Mouse (Mus musculus) testis, adult 2 months (tissue): ENCODE data around the gene Plpp1. TPM values are rescaled to one million over a fixed set of nuclear protein-coding genes. Genes with fewer than 3 reads are reported as not detected.

ENCODE experiments used
- H3K27ac ChIP-seq: fragments of 200-500 bp; 2 replicates; pipeline ENCODE4 v1.5.1; 2012; ENCODE audit warnings: low read depth, low read length; ENCODE audit not compliant: control insufficient read depth, insufficient read depth
- H3K27me3 ChIP-seq: fragments of 200-500 bp; 2 replicates; pipeline ENCODE4 v1.6.1; 2012; ENCODE audit warnings: mild to moderate bottlenecking, low read length, moderate library complexity; ENCODE audit not compliant: control insufficient read depth, insufficient read depth
- H3K36me3 ChIP-seq: fragments of 200-500 bp; 2 replicates; pipeline ENCODE4 v1.6.1; 2012; ENCODE audit warnings: mild to moderate bottlenecking, low read length; ENCODE audit not compliant: control insufficient read depth, insufficient read depth
- H3K4me1 ChIP-seq: fragments of 200-500 bp; 2 replicates; pipeline ENCODE4 v1.6.1; 2012; ENCODE audit warnings: low read length; ENCODE audit not compliant: control insufficient read depth, insufficient read depth
- H3K4me3 ChIP-seq: fragments of 200-500 bp; 2 replicates; pipeline ENCODE4 v1.5.1; 2012; ENCODE audit warnings: low read depth, mild to moderate bottlenecking, low read length, moderate library complexity, mixed read lengths; ENCODE audit not compliant: control insufficient read depth
- CTCF ChIP-seq: fragments of 200-500 bp; IDR thresholded peaks from 2 replicates; pipeline ENCODE4 v1.5.1; 2012; ENCODE audit warnings: low read depth, mild to moderate bottlenecking, inconsistent platforms, low read length, moderate library complexity; ENCODE audit not compliant: control insufficient read depth, insufficient read depth, insufficient replicate concordance
- POLR2A ChIP-seq: fragments of 200-500 bp; IDR thresholded peaks from 2 replicates; pipeline ENCODE4 v1.6.1; 2012; ENCODE audit warnings: low read depth, mild to moderate bottlenecking, inconsistent platforms, low read length, moderate library complexity; ENCODE audit not compliant: control insufficient read depth
- polyA plus RNA-seq: library from polyadenylated mRNA; depleted of rRNA; stranded (reverse); fragments of >200 nt; gene quantifications from 2 replicates; pipeline ENCODE4 v1.2.3, GENCODE M21; 2012

Gene Plpp1
- polyA plus RNA-seq, 1 experiment: 115 TPM

DNA sequence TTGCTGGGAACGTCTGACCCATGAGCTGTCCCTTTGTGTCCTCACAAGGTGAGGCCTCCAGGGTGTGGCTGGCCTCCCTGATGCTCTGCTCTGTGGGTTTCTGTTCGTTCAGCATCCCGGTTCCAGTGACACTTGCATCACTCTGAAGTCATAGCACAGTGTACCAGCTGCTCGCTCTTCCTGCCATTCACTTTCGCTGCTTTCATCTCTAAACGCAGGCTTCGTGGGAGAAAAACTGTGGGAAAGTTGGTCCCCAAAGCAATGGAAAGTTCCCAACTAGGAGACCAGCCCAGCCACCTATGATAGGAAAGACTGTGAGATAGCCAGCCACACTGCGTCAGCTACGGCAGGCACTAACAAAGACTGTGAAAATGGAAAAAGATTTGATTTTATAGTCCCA, 43.2 kb upstream of the Plpp1 start:
- no peak overlapping the region for H3K4me3 ChIP-seq
- no peak for TF ChIP-seq CTCF
- TF ChIP-seq POLR2A: no peak
- no peak overlapping the region for H3K27ac ChIP-seq
- no peaks in the 10 kb centered on the region for H3K27me3 ChIP-seq
- no peaks in the 10 kb centered on the region for H3K36me3 ChIP-seq
- H3K4me1 ChIP-seq: peaks cover 2% of the 10 kb centered on the region; the same call in 1 of the 2 replicates

DNA sequence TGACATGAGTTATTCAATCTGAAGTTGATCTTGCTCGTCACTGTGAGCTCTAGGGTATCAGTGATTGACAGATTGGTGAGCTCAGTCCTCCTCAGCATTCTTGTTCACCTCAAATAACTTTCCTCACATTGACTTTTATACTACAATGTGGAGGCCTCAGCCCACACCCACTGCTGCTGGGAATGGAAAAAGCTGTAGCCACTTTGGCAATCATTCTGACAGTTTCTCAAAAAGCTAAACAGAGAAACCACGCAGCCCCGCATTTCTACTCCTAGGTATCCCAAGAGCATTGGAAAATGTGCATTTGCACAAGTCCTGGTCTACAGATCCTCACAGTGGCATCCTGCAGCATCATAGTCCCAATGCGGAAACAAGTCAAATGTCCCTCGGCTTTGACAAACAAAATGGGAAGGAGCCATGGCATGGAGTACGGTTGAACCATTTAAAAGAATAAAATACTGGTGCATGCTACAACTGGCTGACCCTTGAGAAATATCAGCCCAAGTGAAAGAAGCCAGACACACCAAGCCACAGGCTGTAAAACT, 42.0 kb upstream of the Plpp1 start:
- Histone ChIP-seq H3K36me3 (no peaks in the 10 kb centered on the region), H3K27ac (no peak overlapping the region), H3K27me3 (no peaks in the 10 kb centered on the region), H3K4me1 (no peaks in the 10 kb centered on the region), H3K4me3 (no peak overlapping the region)
- TF ChIP-seq POLR2A: no peak
- no peak for TF ChIP-seq CTCF

GRCm38 (mm10) chr13:112759364-112759763, 41.2 kb upstream of the Plpp1 start:
- no peaks in the 10 kb centered on the region for H3K36me3 ChIP-seq
- no peak overlapping the region for H3K4me3 ChIP-seq
- no peaks in the 10 kb centered on the region for H3K27me3 ChIP-seq
- no peak overlapping the region for H3K27ac ChIP-seq
- no peak for TF ChIP-seq POLR2A
- no peak for TF ChIP-seq CTCF
- no peaks in the 10 kb centered on the region for H3K4me1 ChIP-seq

- no peaks in the 10 kb centered on the region for H3K36me3 ChIP-seq
Measured at GRCm38 (mm10) chr13:112759777-112760537, 40.6 kb upstream of the Plpp1 start.

GRCm38 (mm10) chr13:112760538-112760881, 40.1 kb upstream of the Plpp1 start:
- Histone ChIP-seq H3K4me1 (no peaks in the 10 kb centered on the region), H3K27me3 (no peaks in the 10 kb centered on the region), H3K36me3 (no peaks in the 10 kb centered on the region), H3K27ac (no peak overlapping the region), H3K4me3 (no peak overlapping the region)
- TF ChIP-seq CTCF: no peak
- TF ChIP-seq POLR2A: no peak

More at GRCm38 (mm10) chr13:112759777-112760537, 40.6 kb upstream of the Plpp1 start:
- no peak for TF ChIP-seq CTCF
- no peak for TF ChIP-seq POLR2A
- no peaks in the 10 kb centered on the region for H3K27me3 ChIP-seq
- H3K4me1 ChIP-seq: no peaks in the 10 kb centered on the region
- H3K4me3 ChIP-seq: no peak overlapping the region
- H3K27ac ChIP-seq: no peak overlapping the region

- no peaks in the 10 kb centered on the region for H3K36me3 ChIP-seq
- H3K27ac ChIP-seq: no peak overlapping the region
- H3K27me3 ChIP-seq: no peaks in the 10 kb centered on the region
- H3K4me1 ChIP-seq: no peaks in the 10 kb centered on the region
- TF ChIP-seq CTCF (no peak), POLR2A (no peak)
- H3K4me3 ChIP-seq: no peak overlapping the region
Measured at GRCm38 (mm10) chr13:112761787-112762186, 38.8 kb upstream of the Plpp1 start.

GRCm38 (mm10) chr13:112762548-112762947, 38.0 kb upstream of the Plpp1 start:
- Histone ChIP-seq H3K4me1 (no peaks in the 10 kb centered on the region), H3K27me3 (no peaks in the 10 kb centered on the region), H3K4me3 (no peak overlapping the region), H3K27ac (no peak overlapping the region), H3K36me3 (no peaks in the 10 kb centered on the region)
- TF ChIP-seq CTCF (no peak), POLR2A (no peak)
